Mouse (Mus musculus): ENCODE results near the gene Ccl11.

- TF ChIP-seq POLR2A (IDR thresholded peaks at IDR 0.05; ENCODE audit: insufficient read depth, low read depth, low read length), result no peak
- no peak for TF ChIP-seq CTCF (IDR thresholded peaks at IDR 0.05)
Observed at GRCm38 (mm10) chr11:82099511-82100323, 42.1 kb downstream of the Ccl11 start.
